Mouse (Mus musculus) megakaryocyte, embryonic 14.5 days (primary cell): ENCODE data around the gene Tfr2. TPM values are rescaled to one million over a fixed set of nuclear protein-coding genes. Genes with fewer than 3 reads are reported as not detected.
"Not testable (repeated sequence)": the region's sequence is repeated elsewhere in the genome, so short reads cannot be mapped to it uniquely, and the experiment has no call there.

Experiments used
- H3K27me3 ChIP-seq: replicated peaks from 2 replicates; pipeline ENCODE3; 2012; ENCODE audit warnings: inconsistent platforms
- H3K36me3 ChIP-seq: replicated peaks from 2 replicates; pipeline ENCODE3; 2012; ENCODE audit warnings: low read length, inconsistent platforms, mixed read lengths
- H3K4me1 ChIP-seq: 2 replicates; pipeline ENCODE4 v1.6.1; 2012; ENCODE audit warnings: inconsistent platforms
- H3K4me3 ChIP-seq: replicated peaks from 2 replicates; pipeline ENCODE3; 2012; ENCODE audit warnings: moderate library complexity, mild to moderate bottlenecking, inconsistent platforms
- H3K9me3 ChIP-seq: 2 replicates; pipeline ENCODE4 v1.6.1; 2012; ENCODE audit warnings: inconsistent platforms
- FLI1 ChIP-seq: IDR thresholded peaks from 2 replicates; pipeline ENCODE4 v1.6.1; 2012; ENCODE audit warnings: low read length, inconsistent platforms, mixed read lengths
- GATA1 ChIP-seq: IDR thresholded peaks from 3 replicates; pipeline ENCODE4 v1.6.1; 2012; ENCODE audit warnings: mixed read lengths, low read length, inconsistent platforms, borderline replicate concordance
- polyA plus RNA-seq: library from polyadenylated mRNA; stranded (reverse); fragments of >175 nt; gene quantifications from 2 replicates; pipeline ENCODE4 v1.2.3, GENCODE M21; 2012; ENCODE audit warnings: low replicate concordance; ENCODE audit not compliant: insufficient read depth

The Tfr2 gene
- polyA plus RNA-seq, 1 experiment = 5.8 TPM

DNA sequence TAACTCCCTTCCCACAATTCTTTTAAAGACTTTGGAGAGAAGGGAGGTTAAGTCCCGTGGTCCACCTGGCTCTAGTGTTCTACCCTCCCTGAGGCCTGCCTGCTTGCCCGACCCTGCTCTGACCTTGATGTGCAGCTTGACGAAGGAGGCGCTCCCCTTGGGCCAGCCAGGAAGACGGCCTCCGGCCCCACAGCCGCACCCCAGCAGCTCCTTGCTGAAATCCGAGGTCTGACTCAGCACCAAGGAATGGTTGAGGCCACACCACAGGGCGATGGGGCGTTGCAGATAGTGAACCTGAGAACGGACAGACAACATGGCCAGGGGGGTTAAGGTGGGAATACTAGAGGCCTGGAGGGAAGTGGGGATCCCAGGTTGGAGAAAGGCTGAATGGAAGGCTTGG lies 43.9 kb downstream of the Tfr2 start, which contains the start of gene Pcolce:
Gene Pcolce (minus strand): TSS at position 235 of the 400 bp plus-strand sequence.
- TF ChIP-seq FLI1 (no peak), GATA1 (no peak)
- Histone ChIP-seq H3K9me3 (no peaks in the 10 kb centered on the region), H3K27me3 (peaks cover 23% of the 10 kb centered on the region)

DNA sequence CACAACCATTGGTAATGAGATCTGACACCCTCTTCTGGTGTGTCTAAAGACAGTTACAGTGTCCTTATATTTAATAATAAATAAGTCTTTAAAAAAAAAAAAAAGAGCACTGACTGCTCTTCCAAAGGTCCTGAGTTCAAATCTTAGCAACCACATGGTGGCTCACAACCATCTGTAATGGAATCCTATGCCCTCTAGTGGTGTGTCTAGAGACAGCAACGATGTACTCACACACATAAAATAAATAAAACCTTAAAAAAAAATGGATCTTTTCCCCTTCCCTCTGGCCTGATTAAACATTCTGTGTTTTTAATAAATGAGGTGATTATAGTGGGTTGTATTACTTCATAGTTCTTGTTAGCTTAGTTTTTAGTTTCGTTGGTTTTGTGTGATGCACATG lies 45.3 kb downstream of the Tfr2 start:
- H3K4me1 ChIP-seq = peaks cover 36% of the 10 kb centered on the region
- not testable (repeated sequence) for H3K9me3 ChIP-seq, H3K4me3 ChIP-seq, H3K36me3 ChIP-seq
- H3K27me3 ChIP-seq = peaks cover 33% of the 10 kb centered on the region

More for the DNA sequence above, 43.9 kb downstream of the Tfr2 start, which contains the start of gene Pcolce:
- Histone ChIP-seq H3K4me1 (peaks cover 35% of the 10 kb centered on the region), H3K36me3 (peaks cover 14% of the 10 kb centered on the region), H3K4me3 (no peak within 1 kb of the TSS)

DNA sequence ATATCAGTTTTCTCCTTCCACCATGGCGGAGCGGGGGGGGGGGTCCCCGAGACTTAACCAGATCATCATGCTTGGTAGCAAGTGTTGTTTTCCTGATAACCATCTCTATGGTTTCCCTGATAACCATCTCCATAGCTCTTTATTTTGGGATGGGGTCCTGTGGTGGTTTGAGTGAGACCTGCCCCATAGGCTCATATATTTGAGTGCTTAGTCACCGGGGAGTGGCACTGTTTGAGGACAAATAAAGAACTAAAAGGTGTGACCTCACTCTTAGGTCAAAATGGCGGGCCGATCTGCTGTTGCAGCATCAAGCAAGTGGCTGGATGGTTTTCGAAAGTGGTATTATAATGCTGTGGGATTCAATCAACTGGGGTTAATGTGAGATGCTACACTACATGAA lies 45.7 kb downstream of the Tfr2 start:
- Histone ChIP-seq H3K9me3 (no peaks in the 10 kb centered on the region), H3K4me1 (peaks cover 32% of the 10 kb centered on the region), H3K36me3 (peaks cover 10% of the 10 kb centered on the region), H3K27me3 (peaks cover 35% of the 10 kb centered on the region), H3K4me3 (no peak overlapping the region)
- no peak for TF ChIP-seq FLI1
- TF ChIP-seq GATA1 = no peak

DNA sequence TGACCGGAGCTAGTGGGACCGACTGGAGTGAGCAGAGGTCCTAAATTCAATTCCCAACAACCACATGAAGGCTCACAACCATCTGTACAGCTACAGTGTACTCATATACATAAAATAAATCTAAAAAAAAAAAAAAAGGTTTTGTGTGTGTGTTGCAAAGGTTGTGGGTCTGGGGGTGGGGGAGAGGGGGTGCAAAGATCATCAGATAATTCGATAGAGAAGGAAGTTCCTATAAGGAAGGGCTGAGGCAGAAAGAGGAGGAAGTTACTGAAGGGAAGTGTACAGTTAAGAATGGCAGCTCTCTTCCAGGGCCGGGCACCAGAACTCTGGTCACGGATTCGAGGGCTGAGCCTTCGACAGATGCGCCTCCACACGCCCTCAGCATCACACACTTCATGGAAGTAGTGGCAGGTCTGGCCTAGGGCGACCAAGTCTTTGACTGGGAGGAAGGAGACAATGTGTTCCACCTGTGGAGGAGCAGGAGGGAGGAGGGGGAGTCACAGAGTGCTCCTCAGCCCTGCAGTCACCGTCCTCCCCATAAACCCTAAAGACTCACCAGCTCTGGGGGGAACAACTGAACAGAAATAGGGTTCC lies 54.4 kb downstream of the Tfr2 start:
- TF ChIP-seq FLI1 (no peak), GATA1 (no peak)
- peaks cover 4% of the 10 kb centered on the region; the same call in 1 of the 2 replicates for H3K9me3 ChIP-seq
- H3K27me3 ChIP-seq = peaks cover 20% of the 10 kb centered on the region
- peaks cover 29% of the 10 kb centered on the region for H3K4me1 ChIP-seq
- no peaks in the 10 kb centered on the region for H3K36me3 ChIP-seq
- H3K4me3 ChIP-seq = peak overlapping the region; percentile 42

DNA sequence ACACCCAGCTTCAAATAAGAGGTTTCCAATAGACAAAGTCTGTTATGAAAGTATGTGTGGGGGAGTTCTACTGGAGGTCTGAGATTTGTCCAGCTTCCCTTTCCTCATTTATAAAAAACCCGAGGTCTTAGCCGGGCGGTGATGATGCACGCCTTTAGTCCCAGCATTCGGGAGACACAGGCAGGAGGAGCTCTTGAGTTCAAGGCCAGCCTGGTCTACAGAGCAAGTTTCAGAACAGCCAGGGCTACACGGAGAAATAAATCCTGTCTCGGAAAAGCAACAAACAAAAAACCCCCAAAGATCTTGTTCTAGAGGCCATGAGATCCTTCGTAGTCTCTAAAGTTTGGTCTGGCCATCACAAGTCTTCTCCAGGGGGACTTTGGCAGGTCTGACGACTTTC lies 58.4 kb downstream of the Tfr2 start:
- H3K9me3 ChIP-seq = peaks cover 2% of the 10 kb centered on the region; the same call in 1 of the 2 replicates
- peaks cover 8% of the 10 kb centered on the region for H3K36me3 ChIP-seq
- TF ChIP-seq FLI1 = no peak
- no peak for TF ChIP-seq GATA1
- H3K4me3 ChIP-seq = peak overlapping the region; percentile 100
- peaks cover 2% of the 10 kb centered on the region for H3K27me3 ChIP-seq
- peaks cover 60% of the 10 kb centered on the region for H3K4me1 ChIP-seq

DNA sequence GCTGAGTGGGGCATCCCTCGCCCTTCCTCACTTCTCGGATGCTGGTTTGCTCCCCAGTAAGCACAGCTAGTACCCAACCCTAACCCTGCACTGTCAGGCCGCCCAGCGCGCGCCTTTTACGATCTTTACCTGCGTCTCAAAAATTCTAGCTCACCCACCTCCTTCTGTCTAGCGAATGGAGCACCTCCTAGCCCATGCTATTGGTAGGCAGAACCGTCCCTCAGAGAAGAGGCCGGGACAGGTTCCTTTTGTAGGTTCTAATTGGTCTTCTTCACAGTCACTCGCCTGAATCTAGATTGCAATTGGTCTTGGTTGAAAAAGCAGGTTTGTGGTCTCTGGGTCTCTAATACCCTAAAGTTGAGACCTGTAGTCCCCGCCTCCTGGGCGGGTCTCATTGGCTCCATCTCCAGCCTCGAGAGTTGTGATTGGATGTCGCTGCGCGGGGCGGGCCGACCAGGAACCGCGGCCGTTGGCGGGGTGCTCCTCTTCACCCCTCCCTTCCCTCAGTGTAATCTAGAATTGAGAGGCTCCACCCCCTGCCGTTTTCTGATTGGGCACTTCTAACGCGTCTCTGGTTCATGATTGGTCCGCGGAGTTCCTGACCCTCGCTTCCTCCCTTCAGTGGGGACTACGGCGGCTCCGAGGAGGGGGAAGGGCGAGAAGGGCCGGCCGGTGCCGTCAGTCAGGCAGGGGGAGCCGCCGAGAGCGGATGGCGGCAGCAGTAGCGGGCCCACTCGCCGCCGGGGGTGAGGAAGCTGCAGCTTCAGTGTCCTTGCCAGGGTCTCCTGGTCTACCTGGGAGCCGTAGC lies 59.1 kb downstream of the Tfr2 start, which contains the start of the genes Fbxo24, Lrch4 and Gm20605:
Gene Fbxo24 (minus strand): TSS at position 505 of the 808 bp plus-strand sequence.
Gene Lrch4 (plus strand): TSS at position 624 of the 808 bp plus-strand sequence.
Gene Gm20605 (plus strand): TSS at position 678 of the 808 bp plus-strand sequence.
- H3K4me1 ChIP-seq = peaks cover 67% of the 10 kb centered on the region
- TF ChIP-seq FLI1 (no peak), GATA1 (no peak)

DNA sequence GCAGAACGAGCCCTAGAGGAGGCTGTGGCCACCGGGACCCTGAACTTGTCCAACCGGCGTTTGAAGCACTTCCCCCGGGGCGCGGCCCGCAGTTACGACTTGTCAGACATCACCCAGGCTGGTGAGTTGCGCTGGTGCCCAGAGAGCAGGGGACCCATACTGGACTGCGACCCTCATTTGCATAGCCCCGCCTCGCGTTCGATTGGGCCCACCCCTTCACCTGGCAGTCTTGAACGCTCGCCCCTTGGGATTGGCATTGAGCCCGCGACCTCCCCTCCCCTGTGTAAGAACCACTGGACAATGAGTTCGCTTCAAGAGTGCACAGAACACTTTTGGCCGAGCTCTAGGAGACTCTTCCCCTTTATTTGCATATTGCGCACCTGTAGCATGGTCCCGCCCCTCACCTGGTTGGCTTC lies 59.7 kb downstream of the Tfr2 start:
- peaks cover 69% of the 10 kb centered on the region for H3K4me1 ChIP-seq
- H3K36me3 ChIP-seq = peaks cover 21% of the 10 kb centered on the region
- TF ChIP-seq GATA1 = no peak
- TF ChIP-seq FLI1 = no peak
- H3K27me3 ChIP-seq = no peaks in the 10 kb centered on the region
- H3K4me3 ChIP-seq = peak overlapping the region; percentile 100
- no peaks in the 10 kb centered on the region for H3K9me3 ChIP-seq

More for the DNA sequence above, 59.1 kb downstream of the Tfr2 start, which contains the start of the genes Fbxo24, Lrch4 and Gm20605:
- peak within 1 kb of the TSS; percentile 100 for H3K4me3 ChIP-seq
- peaks cover 15% of the 10 kb centered on the region for H3K36me3 ChIP-seq
- no peaks in the 10 kb centered on the region for H3K27me3 ChIP-seq
- no peaks in the 10 kb centered on the region for H3K9me3 ChIP-seq

DNA sequence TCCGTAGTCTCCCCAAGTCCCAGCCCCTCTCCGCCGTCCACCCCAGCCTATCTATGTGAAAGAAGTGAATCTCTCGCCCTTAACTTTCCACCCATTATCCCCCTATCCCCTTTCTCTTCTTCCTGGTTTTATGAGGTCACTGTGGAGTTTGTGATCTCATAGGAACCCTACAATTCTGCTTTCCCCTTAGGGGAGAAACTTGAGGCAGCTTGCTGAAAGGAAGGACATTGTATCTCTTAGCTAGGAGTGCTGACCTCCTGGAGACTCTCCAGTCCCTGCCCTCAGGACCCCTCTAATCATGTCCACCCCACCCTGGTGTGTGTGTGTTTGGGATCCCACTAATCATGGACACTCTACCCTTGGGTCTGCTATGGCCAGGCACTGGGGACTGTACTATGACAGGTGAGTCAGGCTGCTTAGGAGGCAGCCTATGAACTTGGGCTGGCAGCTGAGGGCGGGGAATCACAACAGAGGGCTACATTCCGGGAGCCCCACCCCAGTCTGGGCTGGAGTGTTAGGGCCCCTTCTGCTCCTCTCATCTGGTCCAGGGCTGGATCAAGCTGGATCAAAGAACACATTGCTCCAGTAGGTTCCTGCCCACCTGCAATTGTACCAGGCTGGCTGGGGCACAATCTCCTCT lies 60.4 kb downstream of the Tfr2 start:
- TF ChIP-seq FLI1 (no peak), GATA1 (no peak)
- H3K4me3 ChIP-seq = peak overlapping the region; percentile 100
- H3K4me1 ChIP-seq = peaks cover 64% of the 10 kb centered on the region

DNA sequence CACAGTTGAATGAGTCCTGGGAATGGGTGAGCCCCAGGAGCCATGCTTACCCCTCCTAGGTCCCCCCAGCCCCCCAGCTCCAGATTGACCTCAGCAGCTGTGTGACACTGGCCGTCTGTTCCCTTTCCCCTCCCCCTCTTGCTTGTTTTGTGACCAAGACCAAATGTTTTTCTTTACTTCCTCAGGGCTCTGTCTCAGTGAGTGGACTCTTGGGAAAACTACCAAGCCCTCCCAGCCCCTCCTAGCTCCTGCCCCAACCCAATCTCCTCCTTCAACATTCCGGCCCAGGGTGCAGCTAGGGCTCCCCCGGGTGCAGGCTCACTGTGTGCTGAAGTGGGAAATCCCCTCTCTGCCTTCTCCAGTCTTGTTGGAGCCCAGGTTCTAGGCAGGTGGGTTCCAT lies 61.0 kb downstream of the Tfr2 start:
- Histone ChIP-seq H3K9me3 (no peaks in the 10 kb centered on the region), H3K4me1 (peaks cover 69% of the 10 kb centered on the region), H3K4me3 (peak overlapping the region; percentile 100), H3K27me3 (no peaks in the 10 kb centered on the region), H3K36me3 (peaks cover 32% of the 10 kb centered on the region)
- TF ChIP-seq GATA1 (no peak), FLI1 (no peak)

More for the DNA sequence above, 60.4 kb downstream of the Tfr2 start:
- H3K27me3 ChIP-seq = no peaks in the 10 kb centered on the region
- H3K9me3 ChIP-seq = no peaks in the 10 kb centered on the region
- H3K36me3 ChIP-seq = peaks cover 26% of the 10 kb centered on the region
